ENCODE assay signal across 28 mouse cellular contexts in the genomic region with DNA sequence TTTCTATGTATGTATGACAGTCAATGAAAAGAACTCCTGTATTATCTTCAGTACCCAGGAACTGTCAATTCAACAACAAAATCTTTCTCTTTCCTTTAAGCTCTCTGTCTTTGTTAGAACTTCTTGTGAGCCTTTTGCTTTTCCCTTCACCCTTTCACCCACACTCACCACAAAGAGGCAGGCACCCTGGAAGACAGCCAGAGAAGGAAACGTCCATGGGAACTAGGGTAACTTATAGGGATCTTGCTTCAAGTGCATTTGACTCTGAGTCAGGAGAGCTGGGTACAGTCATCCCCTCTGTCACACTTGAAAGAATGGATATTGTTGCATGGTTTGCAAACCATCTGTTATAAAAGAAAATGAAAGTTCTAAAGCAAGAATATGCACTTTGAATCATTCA.
DNase-seq lines count a peak whose midpoint lies in the region; ATAC-seq and TF ChIP-seq lines count a peak whose summit lies in the region.
"Had no signal": no experiment of that assay in that cellular context is flagged by ENCODE, and none has a peak within 500 bp of the region (broad histone marks: within the 10 kb centered on the region; RNA-seq: fewer than 3 reads in every experiment).

No protein-coding gene starts in this region.

- TF ChIP-seq POLR2A in brain, embryonic 14.5 days (IDR thresholded peaks at IDR 0.05; ENCODE audit: borderline replicate concordance, extremely low read depth, insufficient read depth, insufficient read length, poor library complexity, severe bottlenecking), result no peak

- H3K4me2 ChIP-seq in heart, embryonic 11.5 days, result no peak overlapping the region
- H3K4me2 ChIP-seq: embryonic facial prominence, embryonic 15.5 days; heart, embryonic 13.5 days; hindbrain, embryonic 12.5 days had no signal

- H3K27ac ChIP-seq in heart, embryonic 11.5 days (ENCODE audit: low read depth, low read length), result no peak overlapping the region
- H3K27ac ChIP-seq: embryonic facial prominence, embryonic 15.5 days; forebrain, embryonic 10.5 days; heart, adult 2 months; heart, embryonic 13.5 days; hindbrain, embryonic 12.5 days had no signal

- H3K9ac ChIP-seq in heart, embryonic 11.5 days (ENCODE audit: low read depth, low read length), result no peak overlapping the region
- H3K9ac ChIP-seq: embryonic facial prominence, embryonic 15.5 days; heart, embryonic 13.5 days; hindbrain, embryonic 12.5 days had no signal

- peak; percentile 33 for DNase-seq in heart, adult 11 months
- DNase-seq in 3134 (ENCODE audit: extremely low read depth, insufficient read length, low spot score), result peak; percentile 5
- peak; percentile 44 for DNase-seq in Muller cell, postnatal 12 days (ENCODE audit: inconsistent ontology term)
- DNase-seq in brain, embryonic 14.5 days (ENCODE audit: low read depth), result peak; percentile 3
- DNase-seq in left cerebral cortex, postnatal 10 days (ENCODE audit: extremely low spot score in 1 of 2, low spot score in 2 of 2), result no peak
- no peak for DNase-seq in ovary, postnatal 14 days (ENCODE audit: low spot score)
- DNase-seq: adrenal gland, adult 2 months; B cell, adult 2 months; cerebellum, adult 18-20 months; cerebellum, postnatal 10 days; embryo, embryonic 11 days; gastrocnemius, postnatal 10 days; heart, adult 2 months; heart, postnatal 36 days had no signal

- H3K4me3 ChIP-seq in heart, embryonic 11.5 days (ENCODE audit: low read depth, low read length), result no peak overlapping the region
- H3K4me3 ChIP-seq: embryonic facial prominence, embryonic 15.5 days; erythroblast, embryonic 14.5 days; forebrain, embryonic 10.5 days; heart, adult 2 months; heart, embryonic 13.5 days; hindbrain, embryonic 12.5 days had no signal

- no peaks in the 10 kb centered on the region for H3K36me3 ChIP-seq in heart, embryonic 11.5 days (ENCODE audit: control insufficient read depth, insufficient read depth, low read length)
- H3K36me3 ChIP-seq: embryonic facial prominence, embryonic 15.5 days; forebrain, embryonic 10.5 days; G1E; heart, embryonic 13.5 days; hindbrain, embryonic 12.5 days had no signal

- WGBS in heart, embryonic 11.5 days (ENCODE audit: insufficient replicate concordance), result 40% methylated on average over 1 of the region's 1 CpGs

- no peak for TF ChIP-seq CTCF in brain, embryonic 14.5 days (IDR thresholded peaks at IDR 0.05; ENCODE audit: borderline replicate concordance, extremely low read depth, insufficient read depth, insufficient read length)

- no peaks in the 10 kb centered on the region for H3K4me1 ChIP-seq in heart, embryonic 11.5 days (ENCODE audit: control insufficient read depth, insufficient read depth, low read length)
- H3K4me1 ChIP-seq: forebrain, embryonic 10.5 days; heart, embryonic 13.5 days had no signal

- intact Hi-C loops in left cerebral cortex, postnatal 10 days (cut with DNase I), result no loop called here

- no peaks in the 10 kb centered on the region for H3K9me3 ChIP-seq in heart, embryonic 11.5 days (replicated peaks; ENCODE audit: control insufficient read depth, low read length)
- H3K9me3 ChIP-seq: embryonic facial prominence, embryonic 15.5 days; forebrain, embryonic 10.5 days; G1E; heart, embryonic 13.5 days; hindbrain, embryonic 12.5 days had no signal

- no peaks in the 10 kb centered on the region for H3K27me3 ChIP-seq in heart, embryonic 11.5 days (ENCODE audit: control insufficient read depth, insufficient read depth, low read length)
- H3K27me3 ChIP-seq: embryonic facial prominence, embryonic 15.5 days; heart, embryonic 13.5 days; hindbrain, embryonic 12.5 days; Patski had no signal

- ATAC-seq in heart, embryonic 11.5 days (replicated peaks; ENCODE audit: insufficient number of reproducible peaks, low FRiP score, low TSS enrichment), result no peak
- ATAC-seq: activated CD4-positive, CD25-positive, alpha-beta regulatory T cell, adult 4 months; CD4-positive, CD25-positive, alpha-beta regulatory T cell, adult 4 months; forebrain, embryonic 14.5 days; hindbrain, embryonic 16.5 days; inflammation-experienced regulatory T-cells, adult 6 months; intestine, postnatal 0 days; Patski had no signal

Comparison
In these comparisons a context has a peak if more than half of its experiments do, and no peak if none do; other contexts are left out.
1. DNase-seq: peak in heart, adult 11 months (single experiment), 3134 (single experiment), Muller cell, postnatal 12 days (single experiment) and brain, embryonic 14.5 days (single experiment); none in left cerebral cortex, postnatal 10 days (0 of 2) and ovary, postnatal 14 days (single experiment).